Mouse (Mus musculus): ENCODE measurements around the gene Slc25a24.

Slc25a24 gene

DNA sequence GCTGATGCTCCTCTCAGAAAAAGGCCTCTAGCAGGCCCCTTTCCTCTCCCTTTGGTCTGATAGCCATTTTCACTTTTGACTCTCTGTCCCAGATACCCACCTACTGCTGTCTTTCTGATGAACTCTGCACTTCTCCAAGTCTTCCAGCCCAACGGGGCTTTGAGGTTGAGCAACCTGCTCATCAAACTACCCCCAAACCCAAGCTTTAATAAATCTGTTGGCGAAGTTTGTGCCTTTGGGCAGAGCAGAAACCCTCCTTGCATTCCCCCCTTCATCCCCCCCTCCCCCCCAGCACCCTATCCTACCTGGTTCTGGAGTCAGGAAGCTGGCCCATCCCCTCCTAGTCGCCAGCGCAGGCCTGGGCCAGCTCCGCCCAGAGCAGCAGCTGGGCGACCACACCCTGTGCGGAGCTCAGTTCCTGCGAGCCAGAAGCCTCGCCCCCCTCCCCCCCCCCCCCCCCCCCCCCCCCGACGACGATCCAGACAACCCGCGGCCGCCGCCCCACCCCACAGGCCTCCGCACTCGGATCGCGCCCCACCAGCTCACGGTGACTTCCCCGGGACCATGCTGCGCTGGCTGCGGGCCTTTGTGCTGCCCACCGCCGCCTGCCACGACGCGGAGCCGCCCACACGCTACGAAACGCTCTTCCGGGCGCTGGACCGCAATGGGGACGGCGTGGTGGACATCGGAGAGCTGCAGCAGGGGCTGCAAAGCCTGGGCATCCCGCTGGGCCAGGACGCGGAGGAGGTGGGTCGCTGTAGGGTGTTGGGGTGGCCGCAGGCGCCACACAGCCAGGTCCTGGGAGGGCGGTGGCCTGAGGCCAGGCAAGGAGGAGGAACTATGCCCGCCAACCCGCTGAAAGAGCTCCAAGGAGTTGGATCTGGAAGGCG, at the start of gene Slc25a24:
Gene Slc25a24, plus strand, starts transcription at position 509 of the 890 bp plus-strand sequence.
- DNase-seq (ENCODE audit: low read depth, low spot score) = peak; percentile 30

- DNase-seq (ENCODE audit: low read depth, low spot score) = no peak
Observed at GRCm38 (mm10) chr3:109080169-109080568, 42.8 kb upstream of the Slc25a24 start, which contains the start of gene Slc25a54. Slc25a54 (plus strand) TSS chr3:109080469.

DNA sequence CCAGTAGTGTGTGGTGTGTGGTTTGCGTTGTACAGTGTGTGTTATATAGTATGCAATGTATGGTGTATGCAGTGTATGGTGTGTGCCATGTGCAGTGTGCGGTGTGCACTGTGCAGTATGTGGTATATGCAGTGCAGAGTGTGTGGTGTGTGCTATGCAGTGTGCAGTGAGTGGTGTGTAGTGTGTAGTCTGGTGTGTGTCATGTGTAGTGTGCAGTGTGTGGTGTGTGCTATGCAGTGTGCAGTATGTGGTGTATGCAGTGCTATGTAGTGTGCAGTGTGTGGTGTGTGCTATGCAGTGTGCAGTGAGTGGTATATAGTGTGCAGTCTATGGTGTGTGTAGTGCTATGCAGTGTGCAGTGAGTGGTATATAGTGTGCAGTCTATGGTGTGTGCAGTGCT, 38.5 kb upstream of the Slc25a24 start:
- DNase-seq (ENCODE audit: low read depth, low spot score) = no peak

GRCm38 (mm10) chr3:109088460-109088859, 34.5 kb upstream of the Slc25a24 start:
- DNase-seq (ENCODE audit: low read depth, low spot score) = peak; percentile 2

DNA sequence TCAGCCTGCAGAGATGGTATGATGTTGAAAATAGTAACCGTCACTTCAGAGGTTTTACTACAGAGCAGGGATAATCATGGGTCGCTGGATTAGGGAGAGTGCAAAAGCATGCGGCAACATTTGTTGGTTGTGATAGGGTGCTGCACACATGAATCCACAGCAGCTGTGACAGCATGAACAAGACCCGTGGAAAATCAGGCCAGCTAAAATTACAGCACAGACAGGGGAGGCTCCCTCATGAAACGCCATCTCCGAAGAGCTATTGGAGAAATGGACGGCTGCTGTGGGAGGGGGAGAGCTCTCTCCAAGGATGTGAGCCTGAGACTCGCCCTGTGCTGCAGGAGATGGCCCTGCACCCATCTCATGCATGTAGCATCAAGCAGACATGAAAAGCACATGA, 18.2 kb upstream of the Slc25a24 start:
- no peak for DNase-seq (ENCODE audit: low read depth, low spot score)

DNA sequence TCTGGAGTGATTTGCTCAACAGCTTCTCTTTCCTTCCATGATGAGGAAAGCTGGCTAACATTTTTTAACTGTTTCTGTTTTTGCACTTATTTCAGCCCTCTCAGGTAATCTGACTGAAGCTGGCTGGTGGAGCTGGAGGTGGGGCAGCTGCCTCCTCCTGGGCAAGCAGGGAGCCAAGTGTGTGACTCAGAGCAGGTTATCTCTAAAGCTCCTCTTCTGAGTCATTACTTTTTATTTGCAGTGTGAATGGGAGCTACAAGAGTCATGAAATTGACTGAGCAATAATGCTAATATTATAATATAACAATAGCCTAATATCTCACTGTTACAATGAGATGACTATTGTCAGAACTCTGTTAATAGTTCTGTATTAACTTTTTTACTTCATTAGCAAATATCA, 5.8 kb upstream of the Slc25a24 start:
- peak; percentile 16 for DNase-seq (ENCODE audit: low read depth, low spot score)

- DNase-seq (ENCODE audit: low read depth, low spot score) = no peak
Observed at GRCm38 (mm10) chr3:109119562-109119961, 3.4 kb upstream of the Slc25a24 start.

GRCm38 (mm10) chr3:109119973-109120372, 3.0 kb upstream of the Slc25a24 start:
- DNase-seq (ENCODE audit: low read depth, low spot score) = peak; percentile 10

DNA sequence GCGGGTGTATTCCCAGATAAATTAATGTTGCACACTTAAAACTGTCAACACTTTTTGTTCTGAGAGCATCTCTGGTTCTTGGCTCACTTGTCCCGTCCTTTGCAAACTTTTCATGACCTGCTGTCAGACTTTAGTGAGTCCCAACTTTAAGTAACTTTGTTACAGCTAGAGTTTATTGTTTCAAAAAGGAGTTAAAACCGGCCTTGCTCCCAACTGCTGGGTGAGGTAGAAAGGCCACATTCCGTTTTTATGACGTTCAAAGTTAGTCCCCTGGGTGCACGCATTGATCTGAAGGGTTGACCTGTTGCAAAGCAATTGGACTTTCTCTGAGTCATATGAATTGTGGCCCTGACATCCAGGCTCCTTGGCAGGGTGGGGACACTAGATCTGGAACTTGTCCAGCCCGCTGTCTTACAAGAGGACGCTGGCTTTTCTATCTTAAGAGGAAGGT, 607 bp downstream of the Slc25a24 start:
- DNase-seq (ENCODE audit: low read depth, low spot score) = no peak

DNA sequence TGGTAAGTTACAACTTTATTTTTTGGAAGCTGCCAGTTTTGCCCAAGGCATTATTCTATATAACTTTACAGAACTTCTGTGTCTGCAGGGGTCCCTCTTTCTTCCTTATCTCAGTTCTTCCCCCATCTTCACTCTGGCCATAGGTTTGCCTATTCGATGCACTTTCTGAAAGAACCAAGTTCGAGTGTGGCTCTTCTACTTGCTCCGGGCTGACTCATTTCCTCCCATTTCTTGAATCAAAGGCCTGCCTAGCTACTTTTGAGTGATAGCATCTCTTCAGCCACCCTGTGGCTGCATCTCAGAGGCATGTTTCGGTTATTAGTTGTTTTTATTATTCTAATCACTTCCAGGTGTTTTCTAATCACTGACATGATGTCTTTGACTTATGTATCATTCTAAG, 1.1 kb downstream of the Slc25a24 start:
- DNase-seq (ENCODE audit: low read depth, low spot score) = no peak

GRCm38 (mm10) chr3:109125531-109125930, 2.6 kb downstream of the Slc25a24 start:
- DNase-seq (ENCODE audit: low read depth, low spot score) = no peak

DNA sequence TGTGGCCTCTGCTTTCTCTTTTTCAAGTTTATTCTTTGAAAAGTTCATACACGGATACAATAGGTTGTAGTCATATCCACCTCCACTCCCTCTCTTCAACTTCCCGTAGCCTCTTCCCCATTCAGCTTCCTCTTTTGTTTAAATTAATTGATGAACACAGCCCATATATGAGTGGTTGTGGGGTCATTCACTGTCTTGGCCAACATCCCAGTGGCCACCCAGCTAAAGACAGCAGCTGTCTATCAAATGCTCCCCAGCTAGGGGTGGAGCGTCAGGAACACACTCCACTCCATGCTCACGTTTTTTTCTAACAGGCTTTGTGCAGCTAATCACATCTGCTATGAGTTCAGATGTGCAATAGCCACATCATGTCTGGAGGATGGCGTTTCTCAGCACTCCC, 6.8 kb downstream of the Slc25a24 start:
- DNase-seq (ENCODE audit: low read depth, low spot score) = no peak

DNA sequence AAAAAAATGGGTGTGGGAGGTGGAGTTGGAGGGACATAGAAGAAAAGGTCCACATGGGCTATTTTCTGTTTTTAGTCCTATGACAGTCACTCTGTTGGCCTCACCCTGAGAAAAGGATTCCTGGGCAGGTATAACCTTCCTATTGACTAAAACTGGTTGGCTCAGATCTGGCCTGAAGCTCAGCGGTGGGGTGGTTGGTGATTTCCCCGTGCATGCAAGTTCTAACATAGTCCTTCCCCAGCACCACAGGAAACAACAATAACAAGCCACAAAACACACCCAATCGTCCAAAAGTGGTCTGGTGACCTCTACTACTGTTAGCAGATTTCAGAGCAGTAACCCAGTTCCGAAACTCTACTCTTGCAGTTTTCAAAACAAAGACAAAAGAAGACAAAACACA, 10.0 kb downstream of the Slc25a24 start:
- no peak for DNase-seq (ENCODE audit: low read depth, low spot score)

DNA sequence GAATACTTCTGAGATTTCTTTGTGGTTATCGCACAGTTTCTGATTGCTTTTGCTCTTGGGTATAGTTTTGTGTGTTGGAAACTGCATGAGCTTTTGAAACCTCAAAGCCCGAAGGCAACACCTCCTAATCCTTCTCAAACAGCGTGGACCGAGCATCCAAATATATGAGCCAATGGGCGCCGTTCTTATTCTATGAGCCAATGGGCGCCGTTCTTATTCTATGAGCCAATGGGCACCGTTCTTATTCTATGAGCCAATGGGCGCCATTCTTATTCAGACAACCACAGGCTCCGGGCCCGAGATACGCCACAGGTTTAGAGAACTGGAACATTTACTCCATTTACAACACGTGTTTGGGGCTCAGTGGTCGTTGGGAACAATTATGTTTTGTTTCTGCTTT, 11.1 kb downstream of the Slc25a24 start:
- no peak for DNase-seq (ENCODE audit: low read depth, low spot score)

DNA sequence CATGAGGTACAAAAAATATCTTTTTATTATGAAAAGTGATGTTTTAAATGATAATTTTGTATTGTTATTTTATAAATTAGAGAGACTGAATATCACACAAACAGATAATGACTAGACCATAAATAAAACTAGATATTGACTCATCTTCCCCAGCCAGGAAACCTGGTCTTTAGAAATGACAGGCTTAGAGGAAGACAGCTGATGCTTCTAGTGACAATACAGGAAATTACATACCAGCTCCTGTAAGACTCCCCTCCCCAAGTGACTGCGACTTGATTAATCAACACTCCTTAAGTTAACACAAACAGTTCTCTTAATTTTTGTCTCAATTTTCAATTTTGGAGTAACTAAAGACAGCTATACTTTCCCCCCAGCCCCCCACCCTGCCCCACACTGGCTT, 12.4 kb downstream of the Slc25a24 start:
- DNase-seq (ENCODE audit: low read depth, low spot score) = no peak

- no peak for DNase-seq (ENCODE audit: low read depth, low spot score)
Observed at GRCm38 (mm10) chr3:109152561-109152960, 29.6 kb downstream of the Slc25a24 start.

GRCm38 (mm10) chr3:109153410-109153809, 30.5 kb downstream of the Slc25a24 start:
- DNase-seq (ENCODE audit: low read depth, low spot score) = no peak

GRCm38 (mm10) chr3:109155926-109156669, 33.1 kb downstream of the Slc25a24 start:
- DNase-seq (ENCODE audit: low read depth, low spot score) = no peak

- no peak for DNase-seq (ENCODE audit: low read depth, low spot score)
Observed at GRCm38 (mm10) chr3:109157481-109157880, 34.5 kb downstream of the Slc25a24 start.

GRCm38 (mm10) chr3:109164088-109164487, 41.1 kb downstream of the Slc25a24 start:
- no peak for DNase-seq (ENCODE audit: low read depth, low spot score)

DNA sequence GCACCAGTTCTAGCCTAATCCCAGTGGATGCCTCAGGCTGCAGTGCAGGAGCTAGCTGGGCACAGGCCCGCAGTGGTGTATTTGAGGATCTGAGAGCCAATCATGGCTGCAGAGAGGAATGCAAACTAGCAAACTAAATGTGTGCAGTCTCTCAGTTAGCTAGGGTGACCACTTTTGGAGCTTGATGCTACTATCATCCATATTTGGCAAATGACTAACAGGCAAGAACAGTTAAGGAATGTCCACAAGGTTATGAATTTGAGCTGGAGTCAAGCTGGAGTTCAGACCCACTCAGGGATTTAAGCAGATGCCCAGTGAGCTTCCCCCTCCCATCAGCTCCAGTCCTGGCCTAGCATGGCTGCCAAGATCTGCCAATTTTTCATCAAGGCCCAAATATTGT, 41.7 kb downstream of the Slc25a24 start:
- DNase-seq (ENCODE audit: low read depth, low spot score) = no peak

- peak; percentile 73 for DNase-seq (ENCODE audit: low read depth, low spot score)
Observed at GRCm38 (mm10) chr3:109165214-109165829, 42.4 kb downstream of the Slc25a24 start.

Measured in brain, adult 2 months (tissue).